Mouse (Mus musculus) olfactory bulb, adult 2 months (tissue): Measurements from ENCODE around the gene Syngr3.

Source experiments
- CTCF ChIP-seq: fragments of 200-500 bp; IDR thresholded peaks from 2 replicates; pipeline ENCODE4 v1.5.1; 2012; ENCODE audit warnings: low read depth, mild to moderate bottlenecking, low read length, moderate library complexity; ENCODE audit not compliant: insufficient read depth
- POLR2A ChIP-seq: fragments of 200-500 bp; IDR thresholded peaks from 2 replicates; pipeline ENCODE4 v1.6.1; 2012; ENCODE audit warnings: mild to moderate bottlenecking, low read depth, low read length, moderate library complexity; ENCODE audit not compliant: insufficient read depth

DNA sequence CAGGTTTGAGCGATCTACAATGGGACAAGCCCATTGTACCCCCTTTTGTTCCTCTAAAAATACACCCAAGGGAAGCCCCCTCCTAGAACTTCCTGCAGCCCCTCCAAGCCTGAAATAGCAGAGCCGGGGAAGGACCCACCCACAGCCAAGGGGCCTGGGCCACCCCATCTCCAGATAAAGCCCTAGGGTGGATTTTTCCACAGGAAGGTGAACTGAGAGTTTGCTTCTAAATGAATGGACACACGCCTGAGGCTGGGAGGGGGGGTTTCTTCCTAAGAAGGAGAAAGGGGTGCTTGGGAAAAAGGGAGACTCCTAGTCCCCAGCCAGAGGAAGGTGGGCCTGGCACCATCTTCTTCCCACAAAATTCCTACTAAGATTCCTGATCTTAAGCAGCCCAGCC, 43.8 kb downstream of the Syngr3 start:
- TF ChIP-seq CTCF (no peak), POLR2A (no peak)
